Mouse (Mus musculus) ZHBTc4 (cell line): Measurements from ENCODE around the gene Lgr5.

Source experiments
- DNase-seq: peaks from one replicate; pipeline ENCODE4 v3.0.0-alpha.2; 2011; ENCODE audit warnings: low read depth, low spot score

Lgr5 gene

DNA sequence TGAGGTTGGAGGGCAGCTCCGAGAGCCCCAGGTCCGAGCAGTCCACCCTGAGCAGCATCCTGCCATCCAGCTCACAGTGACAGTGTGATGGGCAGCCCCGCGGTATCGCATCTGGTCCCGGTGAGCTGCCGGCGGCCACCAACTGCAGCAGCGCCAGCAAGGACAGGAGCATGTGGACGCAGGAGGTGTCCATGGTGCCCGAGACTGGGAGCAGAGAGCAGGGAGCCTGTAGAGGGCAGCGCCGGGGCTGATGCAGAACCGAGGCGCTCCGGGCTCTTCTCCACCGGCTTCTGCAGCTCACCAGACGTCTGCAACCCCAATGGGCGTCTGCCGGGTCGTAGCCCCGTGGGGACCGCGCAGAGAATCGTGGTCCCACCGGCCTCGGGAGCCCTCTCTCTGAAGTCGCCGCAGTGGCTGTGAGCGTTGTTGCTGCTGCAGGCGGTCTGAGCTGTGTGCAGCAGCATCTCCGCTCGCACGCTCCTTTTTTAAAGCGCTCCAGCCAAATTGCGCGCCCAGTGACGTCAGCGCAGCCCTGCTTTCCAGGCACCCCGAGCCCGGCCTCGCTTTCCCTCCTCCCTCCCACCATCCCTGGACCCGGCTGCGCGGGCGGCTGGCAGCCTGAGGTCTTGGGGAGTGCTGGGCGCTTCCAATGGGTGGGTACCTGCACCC, at the start of gene Lgr5:
Gene Lgr5, minus strand, starts transcription at position 480 of the 669 bp plus-strand sequence.
- DNase-seq = peak; percentile 62

DNA sequence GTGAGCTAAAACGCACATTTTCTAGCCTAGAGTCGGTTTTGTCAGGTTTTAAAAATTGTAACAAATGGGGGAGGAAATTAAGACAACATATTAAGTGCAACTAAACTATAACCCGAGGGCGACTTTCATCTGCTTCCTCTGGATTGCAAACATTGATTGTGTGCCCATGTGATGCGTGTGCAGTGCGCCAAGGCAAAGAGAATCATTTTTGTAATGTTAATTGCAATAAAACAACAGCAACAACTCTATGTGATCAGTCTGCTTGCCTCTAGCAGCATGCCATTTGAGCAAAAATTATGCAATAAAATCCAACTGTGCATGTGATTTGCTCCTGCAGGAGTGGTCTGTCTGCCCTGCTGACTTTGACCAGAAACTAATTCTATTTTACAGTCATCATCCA, 39.1 kb upstream of the Lgr5 start:
- no peak for DNase-seq

DNA sequence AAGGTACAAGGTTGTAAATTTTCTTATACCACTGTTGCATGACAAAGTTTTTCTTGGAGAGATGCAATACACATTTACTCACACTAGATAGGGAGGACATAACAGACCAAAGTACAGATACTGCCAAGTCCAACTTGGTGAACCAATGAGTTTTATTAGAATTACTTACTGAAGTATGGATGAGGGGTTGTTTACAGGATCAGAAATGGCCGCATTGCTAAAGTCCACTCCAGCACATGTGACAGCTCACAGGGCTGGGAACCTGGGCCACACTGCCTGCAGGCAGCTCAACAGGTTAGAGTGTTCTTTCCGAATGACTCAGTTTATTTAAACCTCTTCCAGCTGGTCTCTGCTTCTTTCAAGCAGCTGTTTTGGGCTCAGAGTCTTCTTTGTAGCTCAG, 37.4 kb upstream of the Lgr5 start:
- no peak for DNase-seq

DNA sequence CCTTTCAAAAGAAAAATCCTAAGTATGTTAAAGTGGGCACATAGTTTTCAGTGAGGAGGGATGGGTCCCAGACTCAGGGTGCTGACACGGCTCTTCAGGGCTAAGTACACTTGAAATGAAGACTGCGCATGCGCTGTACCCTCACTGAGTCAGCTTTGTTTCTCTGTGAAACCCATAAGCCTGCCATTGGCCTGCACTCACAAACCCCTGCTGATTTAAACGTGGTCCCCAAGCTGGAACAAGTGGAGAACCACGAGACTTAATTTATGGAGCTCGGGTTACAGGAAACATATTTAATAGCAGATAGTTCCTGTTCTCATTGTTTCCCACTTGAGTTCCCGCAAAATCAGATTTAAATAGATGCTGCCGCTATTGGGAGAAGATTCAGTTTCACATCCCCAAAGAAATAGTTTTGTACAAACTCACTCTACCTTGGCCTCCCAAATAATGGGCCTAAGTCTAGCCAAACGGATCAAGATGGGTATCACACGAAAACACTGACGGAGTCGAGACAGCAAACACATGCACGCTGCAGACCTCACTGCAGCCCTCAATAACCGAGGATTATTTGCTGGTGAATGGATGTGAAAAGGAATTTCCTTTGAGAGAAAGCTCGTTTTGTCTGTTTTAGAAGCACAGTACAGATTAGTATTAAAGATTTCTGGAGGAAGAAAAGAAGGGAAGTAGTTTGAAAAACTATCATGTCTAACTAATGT, 36.5 kb upstream of the Lgr5 start:
- no peak for DNase-seq

DNA sequence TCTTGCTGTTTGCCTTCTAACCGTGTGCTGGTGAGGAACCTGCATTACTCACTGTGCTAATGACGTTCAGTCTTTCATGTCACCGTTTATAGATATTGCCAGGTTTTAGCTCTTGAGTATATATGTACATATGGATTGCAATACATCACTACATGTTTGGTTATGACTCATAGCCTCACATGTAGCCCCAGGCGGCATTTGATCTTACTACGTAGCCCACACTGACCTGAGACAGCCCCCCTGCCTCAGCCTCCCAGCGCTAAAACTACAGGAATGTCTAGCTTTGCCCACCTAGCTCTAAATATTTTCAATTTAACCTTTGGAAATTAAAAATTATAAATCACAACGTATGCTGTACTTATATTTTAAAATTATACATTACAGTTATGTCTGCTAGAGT, 35.9 kb upstream of the Lgr5 start:
- DNase-seq = no peak

GRCm38 (mm10) chr10:115618288-115618856, 30.8 kb upstream of the Lgr5 start:
- peak; percentile 30 for DNase-seq

DNA sequence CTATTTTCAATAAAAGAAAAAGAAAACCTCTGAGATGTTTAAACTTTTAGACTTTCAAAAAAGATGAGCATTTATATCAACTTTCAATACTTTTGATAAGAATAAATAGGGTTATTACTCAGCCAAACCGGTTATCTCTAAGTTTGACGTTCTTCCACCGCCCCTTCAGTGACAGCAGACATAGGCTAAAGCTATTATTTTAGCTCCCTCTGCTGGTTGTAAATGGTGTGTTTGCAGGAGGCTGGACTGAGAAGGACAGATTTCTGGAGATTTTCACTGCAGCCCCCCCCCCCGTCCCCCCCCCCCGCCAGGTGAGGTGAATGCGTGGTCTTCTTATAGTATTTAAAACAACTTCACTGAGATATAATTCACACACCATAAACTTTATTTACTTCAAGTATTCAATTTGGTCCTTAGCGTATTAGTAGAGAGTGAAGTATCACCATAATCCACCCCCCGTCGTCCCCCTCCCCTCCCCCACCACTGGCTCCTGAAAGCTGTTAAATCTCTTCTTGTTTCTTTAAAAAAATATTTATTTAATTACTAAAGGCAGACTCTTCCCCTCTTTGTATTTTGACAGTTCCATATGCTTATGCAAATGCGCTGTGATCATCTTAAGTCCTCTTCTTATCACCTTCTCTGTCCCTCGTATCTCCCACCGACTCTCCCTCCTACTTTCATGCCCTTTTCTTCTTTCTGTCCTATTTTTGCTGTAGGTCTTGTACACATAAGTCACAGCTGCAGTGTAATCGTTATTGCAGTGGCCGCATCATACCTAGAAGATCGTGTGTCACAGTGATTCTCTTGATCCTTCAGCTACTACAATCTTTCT, 30.1 kb upstream of the Lgr5 start:
- DNase-seq = peak; percentile 41

DNA sequence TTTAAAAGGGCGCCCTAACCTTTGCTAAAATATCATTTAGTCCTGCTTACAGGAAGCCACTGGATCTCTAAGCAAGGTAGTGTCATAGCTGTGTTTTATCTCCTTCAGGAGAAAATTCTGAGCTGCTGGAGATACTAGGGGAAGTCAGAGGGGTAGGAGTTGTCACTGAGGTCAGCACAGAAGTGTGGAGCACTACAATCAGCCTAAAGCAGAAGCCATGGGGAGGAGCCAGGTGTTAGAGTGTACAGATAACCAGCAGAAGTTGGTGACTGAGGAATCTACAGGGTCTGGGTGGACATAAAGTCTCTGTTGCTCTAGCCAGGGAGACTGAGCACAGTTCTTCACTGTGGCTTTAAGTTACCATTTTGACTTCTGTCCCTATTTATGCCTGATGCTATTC, 8.2 kb upstream of the Lgr5 start:
- DNase-seq = no peak

DNA sequence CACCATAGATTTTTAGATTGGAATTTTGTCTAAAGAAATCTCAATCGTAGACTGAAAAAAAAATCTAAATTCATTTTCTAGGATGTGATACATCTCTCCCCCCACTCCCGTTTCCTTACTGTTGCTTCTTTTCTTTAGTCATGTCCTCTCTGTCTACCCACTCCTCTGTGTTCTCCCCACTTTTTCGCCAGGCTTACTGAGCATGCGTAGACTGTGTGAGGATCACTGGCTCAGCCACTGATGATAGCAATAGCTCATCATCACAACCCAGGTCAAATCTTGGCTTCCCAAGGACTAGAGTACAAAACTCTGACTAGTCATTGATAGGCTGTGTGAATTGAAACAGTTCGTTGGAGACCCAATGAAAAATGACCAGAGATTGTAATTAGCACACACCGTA, 6.1 kb upstream of the Lgr5 start:
- DNase-seq = no peak

GRCm38 (mm10) chr10:115593221-115593620, 5.6 kb upstream of the Lgr5 start:
- no peak for DNase-seq

- no peak for DNase-seq
Measured at GRCm38 (mm10) chr10:115587979-115588378, 399 bp upstream of the Lgr5 start.

GRCm38 (mm10) chr10:115586246-115587231, 1.0 kb downstream of the Lgr5 start:
- DNase-seq = peak; percentile 58

- no peak for DNase-seq
Measured at GRCm38 (mm10) chr10:115585491-115586245, 1.9 kb downstream of the Lgr5 start.

- DNase-seq = peak; percentile 18
Measured at GRCm38 (mm10) chr10:115584656-115585055, 2.9 kb downstream of the Lgr5 start.

- no peak for DNase-seq
Measured at GRCm38 (mm10) chr10:115583071-115583470, 4.5 kb downstream of the Lgr5 start.

DNA sequence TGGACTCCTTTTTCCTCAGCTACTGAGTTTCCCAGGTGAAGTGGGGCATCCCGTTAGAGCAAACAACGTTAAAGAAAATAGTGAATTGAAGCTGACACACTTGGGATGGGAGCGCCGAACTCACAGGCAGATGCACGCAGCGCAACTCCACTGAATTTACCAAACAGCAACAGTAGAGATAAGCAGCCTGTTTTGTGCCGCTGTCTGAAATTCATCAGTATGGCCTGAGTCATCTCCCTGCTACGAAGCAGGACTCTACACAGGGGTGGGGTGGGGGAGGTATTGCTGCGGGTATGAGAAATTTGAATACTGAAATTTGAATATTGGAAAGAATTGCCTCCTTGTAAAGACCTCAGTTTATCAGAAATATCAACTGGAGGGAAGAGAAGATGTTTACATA, 5.6 kb downstream of the Lgr5 start:
- no peak for DNase-seq

- no peak for DNase-seq
Measured at GRCm38 (mm10) chr10:115579494-115579893, 8.1 kb downstream of the Lgr5 start.

DNA sequence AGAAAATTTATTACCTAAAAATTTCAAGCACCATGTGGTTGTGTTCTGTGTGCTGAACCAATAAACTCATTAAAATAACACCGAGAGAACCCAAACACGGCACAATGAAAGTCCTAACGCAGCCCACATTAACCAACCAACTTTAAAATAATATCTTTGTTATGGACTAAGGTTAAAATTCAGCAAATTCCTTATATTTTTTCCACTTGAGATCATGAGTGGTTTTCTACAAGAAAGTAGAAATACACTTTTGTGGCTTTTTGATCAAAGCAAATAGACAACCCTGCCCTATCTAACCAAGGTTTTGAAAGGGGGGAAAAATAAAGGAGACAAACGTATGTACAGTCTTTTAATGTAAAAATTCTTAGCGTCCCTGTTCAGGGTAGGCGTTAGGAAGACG, 8.5 kb downstream of the Lgr5 start:
- DNase-seq = no peak

- DNase-seq = no peak
Measured at GRCm38 (mm10) chr10:115571734-115572440, 15.7 kb downstream of the Lgr5 start.

- no peak for DNase-seq
Measured at GRCm38 (mm10) chr10:115571317-115571716, 16.3 kb downstream of the Lgr5 start.
